Mouse (Mus musculus): Measurements from ENCODE around the gene 1700020D05Rik. TPM values are rescaled to one million over a fixed set of nuclear protein-coding genes. Genes with fewer than 3 reads are reported as not detected.

1700020D05Rik gene
- polyA plus RNA-seq, 1 experiment from 2014 or later = not detected

- Histone ChIP-seq H3K4me1 (ENCODE audit: insufficient read depth, low read length) (peaks cover 19% of the 10 kb centered on the region), H3K9ac (replicated peaks; ENCODE audit: low read length) (peak overlapping the region; percentile 37), H3K36me3 (ENCODE audit: insufficient read depth, low read length) (peaks cover 50% of the 10 kb centered on the region), H3K4me3 (ENCODE audit: low read length) (peak overlapping the region; percentile 25), H3K4me2 (replicated peaks; ENCODE audit: low read depth, low read length) (peak overlapping the region; percentile 43), H3K27ac (ENCODE audit: low read length) (peak overlapping the region; percentile 64), H3K27me3 (ENCODE audit: insufficient read depth, low read length) (no peaks in the 10 kb centered on the region), H3K9me3 (ENCODE audit: low read length) (no peaks in the 10 kb centered on the region)
- 36% methylated on average over 15 of the region's 15 CpGs for WGBS
- ATAC-seq (ENCODE audit: low FRiP score, low TSS enrichment) = peak; percentile 55
These were observed 39.6 kb downstream of the 1700020D05Rik start for GRCm38 (mm10) chr19:5463791-5464562.

- no peaks in the 10 kb centered on the region for H3K27me3 ChIP-seq (ENCODE audit: insufficient read depth, low read length)
- H3K9me3 ChIP-seq (ENCODE audit: low read length) = no peaks in the 10 kb centered on the region
- ATAC-seq (ENCODE audit: low FRiP score, low TSS enrichment) = no peak
- H3K27ac ChIP-seq (ENCODE audit: low read length) = no peak overlapping the region
- peaks cover 19% of the 10 kb centered on the region for H3K4me1 ChIP-seq (ENCODE audit: insufficient read depth, low read length)
- 91% methylated on average over 9 of the region's 9 CpGs for WGBS
- H3K9ac ChIP-seq (replicated peaks; ENCODE audit: low read length) = no peak overlapping the region
- H3K4me3 ChIP-seq (ENCODE audit: low read length) = no peak overlapping the region
- peaks cover 50% of the 10 kb centered on the region for H3K36me3 ChIP-seq (ENCODE audit: insufficient read depth, low read length)
- H3K4me2 ChIP-seq (replicated peaks; ENCODE audit: low read depth, low read length) = no peak overlapping the region
These were observed 40.4 kb downstream of the 1700020D05Rik start for GRCm38 (mm10) chr19:5463212-5463611.

- Histone ChIP-seq H3K27me3 (ENCODE audit: insufficient read depth, low read length) (no peaks in the 10 kb centered on the region), H3K4me3 (ENCODE audit: low read length) (peak overlapping the region; percentile 79), H3K9me3 (ENCODE audit: low read length) (no peaks in the 10 kb centered on the region), H3K4me2 (replicated peaks; ENCODE audit: low read depth, low read length) (peak overlapping the region; percentile 94), H3K36me3 (ENCODE audit: insufficient read depth, low read length) (peaks cover 35% of the 10 kb centered on the region), H3K27ac (ENCODE audit: low read length) (no peak overlapping the region), H3K4me1 (ENCODE audit: insufficient read depth, low read length) (peaks cover 23% of the 10 kb centered on the region), H3K9ac (replicated peaks; ENCODE audit: low read length) (peak overlapping the region; percentile 86; the same call in 1 of the 2 replicates)
- no peak for ATAC-seq (ENCODE audit: low FRiP score, low TSS enrichment)
- 86% methylated on average over 6 of the region's 6 CpGs for WGBS
These were observed 42.2 kb downstream of the 1700020D05Rik start for GRCm38 (mm10) chr19:5461411-5461810.

GRCm38 (mm10) chr19:5460465-5460911 is 43.1 kb downstream of the 1700020D05Rik start, which contains the start of gene Fibp:
Gene Fibp, plus strand, starts transcription at chr19:5460615.
- under 1% methylated on average over 32 of the region's 32 CpGs for WGBS
- Histone ChIP-seq H3K4me3 (ENCODE audit: low read length) (peak within 1 kb of the TSS; percentile 79), H3K9me3 (ENCODE audit: low read length) (no peaks in the 10 kb centered on the region), H3K36me3 (ENCODE audit: insufficient read depth, low read length) (peaks cover 26% of the 10 kb centered on the region; the same call in 1 of the 2 replicates), H3K9ac (replicated peaks; ENCODE audit: low read length) (peak within 1 kb of the TSS; percentile 86), H3K27ac (ENCODE audit: low read length) (peak within 1 kb of the TSS; percentile 74; the same call in 1 of the 2 replicates), H3K27me3 (ENCODE audit: insufficient read depth, low read length) (no peaks in the 10 kb centered on the region), H3K4me2 (replicated peaks; ENCODE audit: low read depth, low read length) (peak within 1 kb of the TSS; percentile 94), H3K4me1 (ENCODE audit: insufficient read depth, low read length) (peaks cover 32% of the 10 kb centered on the region)
- ATAC-seq (ENCODE audit: low FRiP score, low TSS enrichment) = peak; percentile 43

GRCm38 (mm10) chr19:5459896-5460295 is 43.7 kb downstream of the 1700020D05Rik start:
- Histone ChIP-seq H3K27ac (ENCODE audit: low read length) (no peak overlapping the region), H3K4me1 (ENCODE audit: insufficient read depth, low read length) (peaks cover 38% of the 10 kb centered on the region), H3K9ac (replicated peaks; ENCODE audit: low read length) (peak overlapping the region; percentile 86), H3K27me3 (ENCODE audit: insufficient read depth, low read length) (no peaks in the 10 kb centered on the region), H3K9me3 (ENCODE audit: low read length) (no peaks in the 10 kb centered on the region), H3K36me3 (ENCODE audit: insufficient read depth, low read length) (peaks cover 21% of the 10 kb centered on the region; the same call in 1 of the 2 replicates), H3K4me2 (replicated peaks; ENCODE audit: low read depth, low read length) (peak overlapping the region; percentile 94), H3K4me3 (ENCODE audit: low read length) (peak overlapping the region; percentile 79)
- WGBS = 27% methylated on average over 3 of the region's 3 CpGs
- ATAC-seq (ENCODE audit: low FRiP score, low TSS enrichment) = no peak

GRCm38 (mm10) chr19:5459019-5459418 is 44.6 kb downstream of the 1700020D05Rik start:
- Histone ChIP-seq H3K4me2 (replicated peaks; ENCODE audit: low read depth, low read length) (no peak overlapping the region), H3K27me3 (ENCODE audit: insufficient read depth, low read length) (no peaks in the 10 kb centered on the region), H3K4me1 (ENCODE audit: insufficient read depth, low read length) (peaks cover 35% of the 10 kb centered on the region), H3K27ac (ENCODE audit: low read length) (no peak overlapping the region), H3K9me3 (ENCODE audit: low read length) (no peaks in the 10 kb centered on the region), H3K36me3 (ENCODE audit: insufficient read depth, low read length) (peaks cover 14% of the 10 kb centered on the region; the same call in 1 of the 2 replicates), H3K9ac (replicated peaks; ENCODE audit: low read length) (no peak overlapping the region), H3K4me3 (ENCODE audit: low read length) (no peak overlapping the region)
- ATAC-seq (ENCODE audit: low FRiP score, low TSS enrichment) = no peak
- 75% methylated on average over 7 of the region's 7 CpGs for WGBS

- Histone ChIP-seq H3K9me3 (ENCODE audit: low read length) (no peaks in the 10 kb centered on the region), H3K27ac (ENCODE audit: low read length) (peak within 1 kb of the TSS; percentile 90), H3K4me3 (ENCODE audit: low read length) (peak within 1 kb of the TSS; percentile 72), H3K36me3 (ENCODE audit: insufficient read depth, low read length) (peaks cover 6% of the 10 kb centered on the region; the same call in 1 of the 2 replicates), H3K4me1 (ENCODE audit: insufficient read depth, low read length) (peaks cover 32% of the 10 kb centered on the region), H3K4me2 (replicated peaks; ENCODE audit: low read depth, low read length) (peak within 1 kb of the TSS; percentile 90), H3K9ac (replicated peaks; ENCODE audit: low read length) (peak within 1 kb of the TSS; percentile 83), H3K27me3 (ENCODE audit: insufficient read depth, low read length) (no peaks in the 10 kb centered on the region)
- no peak for ATAC-seq (ENCODE audit: low FRiP score, low TSS enrichment)
- 11% methylated on average over 14 of the region's 14 CpGs for WGBS
These were observed 45.7 kb downstream of the 1700020D05Rik start, which contains the start of gene Ccdc85b for GRCm38 (mm10) chr19:5457746-5458442. Gene Ccdc85b, minus strand, starts transcription at chr19:5457894.

GRCm38 (mm10) chr19:5456922-5457745 is 46.5 kb downstream of the 1700020D05Rik start:
- Histone ChIP-seq H3K27ac (ENCODE audit: low read length) (peak overlapping the region; percentile 90), H3K27me3 (ENCODE audit: insufficient read depth, low read length) (no peaks in the 10 kb centered on the region), H3K4me2 (replicated peaks; ENCODE audit: low read depth, low read length) (peak overlapping the region; percentile 90), H3K4me3 (ENCODE audit: low read length) (peak overlapping the region; percentile 72), H3K4me1 (ENCODE audit: insufficient read depth, low read length) (peaks cover 32% of the 10 kb centered on the region), H3K9me3 (ENCODE audit: low read length) (no peaks in the 10 kb centered on the region), H3K36me3 (ENCODE audit: insufficient read depth, low read length) (no peaks in the 10 kb centered on the region), H3K9ac (replicated peaks; ENCODE audit: low read length) (peak overlapping the region; percentile 83)
- ATAC-seq (ENCODE audit: low FRiP score, low TSS enrichment) = peak; percentile 92
- under 1% methylated on average over 70 of the region's 70 CpGs for WGBS

GRCm38 (mm10) chr19:5456241-5456921 is 47.2 kb downstream of the 1700020D05Rik start:
- peak overlapping the region; percentile 90 for H3K4me2 ChIP-seq (replicated peaks; ENCODE audit: low read depth, low read length)
- peak overlapping the region; percentile 72 for H3K4me3 ChIP-seq (ENCODE audit: low read length)
- peak overlapping the region; percentile 90 for H3K27ac ChIP-seq (ENCODE audit: low read length)
- peak overlapping the region; percentile 83 for H3K9ac ChIP-seq (replicated peaks; ENCODE audit: low read length)
- WGBS = under 1% methylated on average over 26 of the region's 26 CpGs
- H3K27me3 ChIP-seq (ENCODE audit: insufficient read depth, low read length) = no peaks in the 10 kb centered on the region
- peaks cover 30% of the 10 kb centered on the region for H3K4me1 ChIP-seq (ENCODE audit: insufficient read depth, low read length)
- no peaks in the 10 kb centered on the region for H3K36me3 ChIP-seq (ENCODE audit: insufficient read depth, low read length)
- ATAC-seq (ENCODE audit: low FRiP score, low TSS enrichment) = peak; percentile 2; the same call in 1 of the 2 replicates
- no peaks in the 10 kb centered on the region for H3K9me3 ChIP-seq (ENCODE audit: low read length)
